Mouse (Mus musculus): ENCODE results near the gene Snrpd3. TPM values are rescaled to one million over a fixed set of nuclear protein-coding genes. Genes with fewer than 3 reads are reported as not detected.
"Not testable (repeated sequence)": the region's sequence is repeated elsewhere in the genome, so short reads cannot be mapped to it uniquely, and the experiment has no call there.

Gene Snrpd3
- polyA plus RNA-seq, 1 experiment from 2014 or later, result 146 TPM

- Histone ChIP-seq H3K36me3 (peaks cover 34% of the 10 kb centered on the region), H3K9me3 (replicated peaks) (no peaks in the 10 kb centered on the region), H3K27me3 (no peaks in the 10 kb centered on the region), H3K4me2 (replicated peaks) (no peak overlapping the region), H3K9ac (no peak overlapping the region), H3K4me1 (no peaks in the 10 kb centered on the region), H3K4me3 (no peak overlapping the region), H3K27ac (no peak overlapping the region)
- no peak for ATAC-seq (ENCODE audit: low FRiP score)
- WGBS, result 84% methylated on average over 3 of the region's 3 CpGs
Observed at GRCm38 (mm10) chr10:75505130-75505495, 12.2 kb upstream of the Snrpd3 start.

DNA sequence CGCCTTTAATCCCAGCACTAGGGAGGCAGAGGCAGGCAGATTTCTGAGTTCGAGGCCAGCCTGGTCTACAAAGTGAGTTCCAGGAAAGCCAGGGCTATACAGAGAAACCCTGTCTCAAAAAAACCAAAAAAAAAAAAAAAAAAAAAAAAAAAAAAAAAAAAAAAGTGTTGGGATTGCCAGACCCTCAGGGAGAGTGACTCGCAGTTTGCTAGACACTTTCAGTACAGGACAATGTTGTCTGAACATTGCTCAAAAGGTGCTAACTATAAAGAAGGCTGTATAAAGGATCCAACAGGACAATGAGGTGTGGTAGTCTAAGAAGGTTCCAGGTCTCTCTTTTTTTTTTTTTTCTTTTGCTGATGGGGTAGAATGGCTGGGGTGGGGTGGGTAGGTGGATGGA lies 11.4 kb upstream of the Snrpd3 start:
- H3K9me3 ChIP-seq (replicated peaks); H3K4me3 ChIP-seq; ATAC-seq (ENCODE audit: low FRiP score); H3K4me2 ChIP-seq (replicated peaks); H3K27ac ChIP-seq; H3K9ac ChIP-seq; H3K4me1 ChIP-seq; H3K27me3 ChIP-seq: not testable (repeated sequence)
- peaks cover 42% of the 10 kb centered on the region for H3K36me3 ChIP-seq
- 86% methylated on average over 3 of the region's 3 CpGs for WGBS

DNA sequence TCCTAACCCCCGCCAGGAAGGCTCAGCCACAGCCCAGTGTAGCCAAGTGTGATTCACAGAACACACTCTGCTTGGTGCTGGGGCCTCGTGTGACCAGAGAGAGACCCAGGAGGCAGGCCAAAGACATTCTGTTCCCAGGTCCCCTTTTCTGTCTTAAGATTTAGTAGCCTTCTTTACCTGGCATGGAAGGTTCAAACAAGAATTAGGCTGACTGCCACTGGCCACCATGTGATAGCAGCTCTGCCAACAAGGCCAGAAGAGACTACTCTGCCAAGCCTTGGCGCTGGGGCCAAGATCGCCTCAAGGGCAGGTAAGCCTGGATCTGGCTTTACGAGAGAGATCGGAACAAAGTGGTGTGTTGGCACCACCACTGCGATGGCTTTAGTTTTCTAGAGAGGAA lies 6.9 kb upstream of the Snrpd3 start:
- H3K4me1 ChIP-seq, result peaks cover 1% of the 10 kb centered on the region
- H3K36me3 ChIP-seq, result peaks cover 57% of the 10 kb centered on the region
- H3K9me3 ChIP-seq (replicated peaks), result no peaks in the 10 kb centered on the region
- no peak overlapping the region for H3K4me2 ChIP-seq (replicated peaks)
- no peak overlapping the region for H3K9ac ChIP-seq
- H3K4me3 ChIP-seq, result no peak overlapping the region
- H3K27ac ChIP-seq, result no peak overlapping the region
- no peaks in the 10 kb centered on the region for H3K27me3 ChIP-seq
- WGBS, result 97% methylated on average over 7 of the region's 7 CpGs
- no peak for ATAC-seq (ENCODE audit: low FRiP score)

- Histone ChIP-seq H3K27ac (no peak overlapping the region), H3K9ac (no peak overlapping the region), H3K36me3 (peaks cover 55% of the 10 kb centered on the region), H3K4me3 (no peak overlapping the region), H3K9me3 (replicated peaks) (no peaks in the 10 kb centered on the region), H3K4me1 (peaks cover 7% of the 10 kb centered on the region), H3K27me3 (no peaks in the 10 kb centered on the region), H3K4me2 (replicated peaks) (no peak overlapping the region)
- 87% methylated on average over 9 of the region's 9 CpGs for WGBS
- no peak for ATAC-seq (ENCODE audit: low FRiP score)
Observed at GRCm38 (mm10) chr10:75511060-75511459, 6.3 kb upstream of the Snrpd3 start.

DNA sequence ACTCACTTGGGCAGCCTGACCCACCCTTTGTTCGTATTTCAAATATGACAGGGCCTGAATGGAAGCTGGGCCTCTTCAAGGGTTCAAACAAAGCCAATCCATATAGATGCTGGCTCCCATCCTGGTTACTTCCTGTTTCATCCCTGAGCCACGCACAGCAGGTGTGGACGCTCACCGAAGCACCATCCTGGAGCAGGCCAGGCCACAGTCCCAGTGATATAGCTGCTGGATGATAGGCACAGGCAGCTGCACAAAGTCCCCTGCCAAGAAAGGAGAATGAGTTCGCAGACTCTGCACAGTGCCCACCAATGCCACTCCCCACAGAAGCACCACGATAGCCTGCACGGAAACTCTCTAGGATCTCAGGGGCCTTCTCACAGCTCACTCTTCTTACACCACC lies 5.5 kb upstream of the Snrpd3 start:
- WGBS, result 93% methylated on average over 7 of the region's 7 CpGs
- H3K9ac ChIP-seq, result no peak overlapping the region
- ATAC-seq (ENCODE audit: low FRiP score), result no peak
- no peaks in the 10 kb centered on the region for H3K9me3 ChIP-seq (replicated peaks)
- no peak overlapping the region for H3K4me3 ChIP-seq
- H3K27ac ChIP-seq, result peak overlapping the region; percentile 35; the same call in 1 of the 2 replicates
- H3K4me1 ChIP-seq, result peaks cover 15% of the 10 kb centered on the region
- H3K4me2 ChIP-seq (replicated peaks), result no peak overlapping the region
- H3K36me3 ChIP-seq, result peaks cover 54% of the 10 kb centered on the region
- no peaks in the 10 kb centered on the region for H3K27me3 ChIP-seq

DNA sequence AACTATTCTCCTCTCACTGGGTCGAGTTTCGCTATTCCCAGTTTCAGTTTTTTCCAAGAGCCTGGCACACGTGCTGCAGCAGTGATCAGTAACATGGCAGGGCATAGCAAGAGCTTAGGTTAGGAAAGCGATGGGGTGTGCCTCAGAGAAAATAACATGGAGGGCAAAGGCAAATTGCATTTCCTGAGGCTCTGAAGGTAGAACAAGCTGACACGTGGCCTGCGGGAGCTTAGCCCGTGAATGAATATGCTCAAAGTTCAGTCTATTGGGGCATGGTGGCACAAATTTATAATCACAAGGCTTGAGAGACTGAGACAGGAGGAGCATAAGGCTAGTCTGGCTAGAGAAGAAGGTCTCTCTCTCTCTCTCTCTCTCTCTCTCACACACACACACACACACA lies 4.6 kb upstream of the Snrpd3 start:
- no peak overlapping the region for H3K9ac ChIP-seq
- H3K27ac ChIP-seq, result no peak overlapping the region
- H3K9me3 ChIP-seq (replicated peaks), result no peaks in the 10 kb centered on the region
- no peak overlapping the region for H3K4me3 ChIP-seq
- no peaks in the 10 kb centered on the region for H3K27me3 ChIP-seq
- 90% methylated on average over 7 of the region's 7 CpGs for WGBS
- H3K4me2 ChIP-seq (replicated peaks), result no peak overlapping the region
- peaks cover 45% of the 10 kb centered on the region for H3K36me3 ChIP-seq
- ATAC-seq (ENCODE audit: low FRiP score), result no peak
- peaks cover 15% of the 10 kb centered on the region for H3K4me1 ChIP-seq

- no peak overlapping the region for H3K4me2 ChIP-seq (replicated peaks)
- H3K4me3 ChIP-seq, result no peak overlapping the region
- H3K27me3 ChIP-seq, result no peaks in the 10 kb centered on the region
- 88% methylated on average over 8 of the region's 8 CpGs for WGBS
- H3K9ac ChIP-seq, result no peak overlapping the region
- peaks cover 15% of the 10 kb centered on the region for H3K4me1 ChIP-seq
- no peaks in the 10 kb centered on the region for H3K9me3 ChIP-seq (replicated peaks)
- no peak overlapping the region for H3K27ac ChIP-seq
- peaks cover 40% of the 10 kb centered on the region for H3K36me3 ChIP-seq
- no peak for ATAC-seq (ENCODE audit: low FRiP score)
Observed at GRCm38 (mm10) chr10:75513306-75514067, 3.9 kb upstream of the Snrpd3 start.

DNA sequence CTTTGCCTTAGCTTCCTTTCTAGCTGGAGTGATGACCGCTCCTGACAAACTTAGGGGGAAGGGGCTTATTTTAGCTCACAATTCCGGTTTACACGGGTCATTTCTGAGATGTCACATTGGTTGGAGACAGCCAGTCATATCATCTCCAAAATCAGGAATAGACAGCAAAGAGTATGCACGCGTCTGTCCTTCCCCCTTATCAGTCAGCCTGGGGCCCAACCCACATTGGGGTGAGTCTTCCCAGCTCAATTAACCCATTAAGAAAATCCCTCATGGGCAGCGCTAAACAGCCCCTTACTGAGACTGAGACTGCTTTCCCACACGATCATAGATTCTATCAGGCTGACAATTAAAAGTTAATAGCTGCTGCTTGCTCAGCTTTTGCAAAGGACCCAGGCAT lies 3.0 kb upstream of the Snrpd3 start:
- H3K9me3 ChIP-seq (replicated peaks), result no peaks in the 10 kb centered on the region
- WGBS, result 81% methylated on average over 7 of the region's 7 CpGs
- no peak overlapping the region for H3K9ac ChIP-seq
- no peak for ATAC-seq (ENCODE audit: low FRiP score)
- no peak overlapping the region for H3K27ac ChIP-seq
- no peak overlapping the region for H3K4me2 ChIP-seq (replicated peaks)
- no peak overlapping the region for H3K4me3 ChIP-seq
- no peaks in the 10 kb centered on the region for H3K27me3 ChIP-seq
- H3K4me1 ChIP-seq, result peaks cover 24% of the 10 kb centered on the region
- peaks cover 31% of the 10 kb centered on the region for H3K36me3 ChIP-seq

DNA sequence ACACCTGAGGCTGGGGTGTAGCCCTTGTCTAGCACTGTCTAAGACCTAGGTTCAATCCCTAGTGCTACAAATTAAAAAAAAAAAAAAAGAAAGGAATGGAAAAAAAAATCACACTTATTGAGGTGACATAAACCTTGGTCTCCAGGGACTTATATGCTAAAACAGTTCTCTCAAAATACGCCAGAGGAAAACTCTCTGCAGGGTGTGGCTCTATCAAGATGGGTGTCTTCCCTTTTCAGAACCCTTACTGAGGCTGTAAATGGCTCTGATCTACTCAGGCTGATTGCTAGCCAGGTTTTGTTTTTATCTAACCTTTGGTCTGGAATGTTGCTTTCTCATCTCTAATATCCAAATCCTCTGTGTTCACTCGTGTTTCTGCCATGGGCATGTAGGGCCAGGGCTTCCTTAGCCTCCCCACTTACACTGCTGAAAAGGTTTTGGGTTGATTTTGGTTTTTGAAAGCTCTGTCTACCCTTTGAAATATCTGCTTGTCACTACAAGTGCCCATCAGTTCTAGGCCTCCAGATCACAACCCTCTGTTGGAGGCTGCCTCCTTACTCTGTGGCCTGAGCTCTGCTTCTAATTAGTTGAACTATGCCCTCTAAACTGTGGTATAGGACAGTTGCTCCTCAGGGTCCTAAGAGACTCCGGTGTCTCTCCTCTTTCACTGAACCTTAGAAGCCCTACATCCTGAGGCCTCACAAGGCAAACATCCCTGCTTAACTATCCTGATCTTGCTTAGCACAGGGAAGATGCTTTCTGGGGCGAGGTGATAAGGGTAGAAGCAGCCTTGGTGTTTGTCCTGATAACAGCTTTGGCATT lies 1.9 kb upstream of the Snrpd3 start:
- Histone ChIP-seq H3K27ac (no peak overlapping the region), H3K4me3 (no peak overlapping the region), H3K9me3 (replicated peaks) (no peaks in the 10 kb centered on the region), H3K27me3 (no peaks in the 10 kb centered on the region), H3K4me1 (peaks cover 25% of the 10 kb centered on the region), H3K4me2 (replicated peaks) (peak overlapping the region; percentile 94), H3K36me3 (peaks cover 25% of the 10 kb centered on the region), H3K9ac (peak overlapping the region; percentile 91; the same call in 1 of the 2 replicates)
- WGBS, result 71% methylated on average over 4 of the region's 4 CpGs
- ATAC-seq (ENCODE audit: low FRiP score), result no peak

- 26% methylated on average over 8 of the region's 8 CpGs for WGBS
- H3K4me3 ChIP-seq, result peak overlapping the region; percentile 87
- no peaks in the 10 kb centered on the region for H3K9me3 ChIP-seq (replicated peaks)
- H3K9ac ChIP-seq, result peak overlapping the region; percentile 91
- H3K4me2 ChIP-seq (replicated peaks), result peak overlapping the region; percentile 94
- H3K4me1 ChIP-seq, result peaks cover 25% of the 10 kb centered on the region
- H3K27ac ChIP-seq, result peak overlapping the region; percentile 96
- no peak for ATAC-seq (ENCODE audit: low FRiP score)
- peaks cover 25% of the 10 kb centered on the region for H3K36me3 ChIP-seq
- no peaks in the 10 kb centered on the region for H3K27me3 ChIP-seq
Observed at GRCm38 (mm10) chr10:75516038-75516723, 1.2 kb upstream of the Snrpd3 start.

GRCm38 (mm10) chr10:75516724-75517072 lies 653 bp upstream of the Snrpd3 start:
- ATAC-seq (ENCODE audit: low FRiP score), result no peak
- Histone ChIP-seq H3K9me3 (replicated peaks) (no peaks in the 10 kb centered on the region), H3K4me1 (peaks cover 27% of the 10 kb centered on the region), H3K4me3 (peak overlapping the region; percentile 87), H3K9ac (peak overlapping the region; percentile 91), H3K4me2 (replicated peaks) (peak overlapping the region; percentile 94), H3K36me3 (peaks cover 24% of the 10 kb centered on the region), H3K27ac (peak overlapping the region; percentile 96), H3K27me3 (no peaks in the 10 kb centered on the region)
- under 1% methylated on average over 12 of the region's 12 CpGs for WGBS

DNA sequence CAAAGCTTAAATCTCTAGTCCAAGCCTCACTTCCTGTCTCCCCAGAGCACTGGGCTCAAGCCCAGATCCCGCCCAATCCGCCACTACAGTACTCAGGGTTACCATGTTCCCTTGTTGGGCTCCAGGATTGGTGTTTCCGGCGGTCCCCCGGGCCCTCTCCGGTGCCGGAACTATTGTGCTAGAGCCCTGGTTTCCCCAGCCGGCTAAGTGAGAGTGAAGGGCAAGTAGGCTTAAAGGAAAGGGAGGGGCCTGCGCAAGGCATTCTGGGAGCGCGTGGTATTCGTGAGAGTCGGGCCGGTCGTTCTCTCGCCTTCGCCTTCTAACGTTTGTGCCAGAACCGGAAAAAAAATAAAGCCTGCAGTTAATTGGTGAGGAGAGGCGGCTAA lies 400 bp downstream of the Snrpd3 start, which contains the start of gene Gucd1:
Gene Gucd1, minus strand, starts transcription at position 215 of the 386 bp plus-strand sequence.
- peak within 1 kb of the TSS; percentile 96 for H3K27ac ChIP-seq
- 0% methylated on average over 20 of the region's 20 CpGs for WGBS
- peak within 1 kb of the TSS; percentile 87 for H3K4me3 ChIP-seq
- no peaks in the 10 kb centered on the region for H3K9me3 ChIP-seq (replicated peaks)
- H3K4me2 ChIP-seq (replicated peaks), result peak within 1 kb of the TSS; percentile 94
- H3K27me3 ChIP-seq, result no peaks in the 10 kb centered on the region
- peaks cover 21% of the 10 kb centered on the region for H3K36me3 ChIP-seq
- peaks cover 27% of the 10 kb centered on the region for H3K4me1 ChIP-seq
- peak within 1 kb of the TSS; percentile 91 for H3K9ac ChIP-seq
- peak; percentile 94 for ATAC-seq (ENCODE audit: low FRiP score)

Data from hindbrain, embryonic 12.5 days (tissue).